Mouse (Mus musculus): ENCODE measurements around the gene Lgi1. TPM values are rescaled to one million over a fixed set of nuclear protein-coding genes. Genes with fewer than 3 reads are reported as not detected.
A peak's percentile ranks its signal among the peaks of the same experiment; 100 is the strongest.

Lgi1 gene
- total RNA-seq, 2 experiments from 2014 or later, result 2.9 to 7.3 TPM

GRCm38 (mm10) chr19:38260346-38260745 lies 4.0 kb upstream of the Lgi1 start:
- DNase-seq, result peak in 1 of 2 experiments; percentile 5

GRCm38 (mm10) chr19:38261351-38261750 lies 3.0 kb upstream of the Lgi1 start:
- DNase-seq, result peak in 1 of 2 experiments; percentile 35
- intact Hi-C loops (cut with DNase I), result no loop called here

More at GRCm38 (mm10) chr19:38260346-38260745, 4.0 kb upstream of the Lgi1 start:
- intact Hi-C loops (cut with DNase I), result no loop called here

GRCm38 (mm10) chr19:38263829-38264504 lies 369 bp upstream of the Lgi1 start:
- peak in 1 of 2 experiments; percentile 29 for DNase-seq
- intact Hi-C loops (cut with DNase I), result no loop called here

GRCm38 (mm10) chr19:38265767-38266166 lies 1.4 kb downstream of the Lgi1 start:
- intact Hi-C loops (cut with DNase I), result no loop called here
- no peak for DNase-seq

GRCm38 (mm10) chr19:38267469-38267868 lies 3.1 kb downstream of the Lgi1 start:
- DNase-seq, result no peak

GRCm38 (mm10) chr19:38271071-38271470 lies 6.7 kb downstream of the Lgi1 start:
- intact Hi-C loops (cut with DNase I), result no loop called here
- no peak for DNase-seq

More at GRCm38 (mm10) chr19:38267469-38267868, 3.1 kb downstream of the Lgi1 start:
- intact Hi-C loops (cut with DNase I), result no loop called here

GRCm38 (mm10) chr19:38273820-38274219 lies 9.5 kb downstream of the Lgi1 start:
- intact Hi-C loops (cut with DNase I), result no loop called here
- DNase-seq, result no peak

GRCm38 (mm10) chr19:38274747-38275421 lies 10.5 kb downstream of the Lgi1 start:
- intact Hi-C loops (cut with DNase I), result no loop called here
- DNase-seq, result no peak

- DNase-seq, result no peak
- intact Hi-C loops (cut with DNase I), result no loop called here
These were observed 11.9 kb downstream of the Lgi1 start for GRCm38 (mm10) chr19:38276226-38276625.

GRCm38 (mm10) chr19:38280242-38280641 lies 15.9 kb downstream of the Lgi1 start:
- no peak for DNase-seq
- intact Hi-C loops (cut with DNase I), result no loop called here

GRCm38 (mm10) chr19:38282407-38282806 lies 18.1 kb downstream of the Lgi1 start:
- intact Hi-C loops (cut with DNase I), result no loop called here
- no peak for DNase-seq

GRCm38 (mm10) chr19:38288556-38288955 lies 24.2 kb downstream of the Lgi1 start:
- intact Hi-C loops (cut with DNase I), result no loop called here
- DNase-seq, result no peak

- no peak for DNase-seq
- intact Hi-C loops (cut with DNase I), result no loop called here
These were observed 27.1 kb downstream of the Lgi1 start for GRCm38 (mm10) chr19:38291432-38291831.

- intact Hi-C loops (cut with DNase I), result no loop called here
- no peak for DNase-seq
These were observed 33.8 kb downstream of the Lgi1 start for GRCm38 (mm10) chr19:38298018-38298626.

- no peak for DNase-seq
- intact Hi-C loops (cut with DNase I), result no loop called here
These were observed 43.8 kb downstream of the Lgi1 start for GRCm38 (mm10) chr19:38308116-38308515.

GRCm38 (mm10) chr19:38315099-38315498 lies 50.8 kb downstream of the Lgi1 start:
- intact Hi-C loops (cut with DNase I), result no loop called here
- no peak for DNase-seq

GRCm38 (mm10) chr19:38316602-38317313 lies 52.4 kb downstream of the Lgi1 start:
- DNase-seq, result peak; percentile 27 to 34

GRCm38 (mm10) chr19:38318308-38318707 lies 54.0 kb downstream of the Lgi1 start:
- intact Hi-C loops (cut with DNase I), result no loop called here
- no peak for DNase-seq

More at GRCm38 (mm10) chr19:38316602-38317313, 52.4 kb downstream of the Lgi1 start:
- intact Hi-C loops (cut with DNase I), result no loop called here

- intact Hi-C loops (cut with DNase I), result no loop called here
- no peak for DNase-seq
These were observed 54.8 kb downstream of the Lgi1 start for GRCm38 (mm10) chr19:38319168-38319567.

GRCm38 (mm10) chr19:38320651-38321188 lies 56.4 kb downstream of the Lgi1 start:
- DNase-seq, result no peak
- intact Hi-C loops (cut with DNase I), result no loop called here

- DNase-seq, result no peak
- intact Hi-C loops (cut with DNase I), result loop anchor here (2.0 kb wide), 1 partner anchor 69 kb away; no protein-coding TSS in a partner anchor
These were observed 59.4 kb downstream of the Lgi1 start for GRCm38 (mm10) chr19:38323726-38324125.

Data from heart, postnatal 36 days (tissue).